Comparison of ENCODE assay signal across 11 mouse cellular contexts in genomic region chr5:123120624-123121215, GRCm38 (mm10).
"Had no signal": no experiment of that assay in that cellular context is flagged by ENCODE, and none has a peak within 500 bp of the region (broad histone marks: within the 10 kb centered on the region; RNA-seq: fewer than 3 reads in every experiment).

No protein-coding gene starts in this region.

- H3K4me1 ChIP-seq: limb, embryonic 15.5 days had no signal

- H3K9me3 ChIP-seq: limb, embryonic 15.5 days; midbrain, embryonic 15.5 days had no signal

- H3K4me3 ChIP-seq: limb, embryonic 15.5 days; liver, embryonic 12.5 days; midbrain, embryonic 15.5 days; neural tube, embryonic 12.5 days had no signal

- H3K36me3 ChIP-seq: midbrain, embryonic 15.5 days had no signal

- DNase-seq: kidney, adult 11 months; kidney, adult 9 months; kidney, postnatal 14 days; layer of hippocampus, postnatal 36 days; lung, embryonic 14.5 days; lung, postnatal 10 days; thymus, postnatal 14 days had no signal

- H3K27me3 ChIP-seq: limb, embryonic 15.5 days; liver, embryonic 12.5 days; midbrain, embryonic 15.5 days; neural tube, embryonic 12.5 days had no signal

- ATAC-seq: liver, embryonic 12.5 days; midbrain, embryonic 15.5 days had no signal
